Mouse (Mus musculus) testis, adult 2 months (tissue): ENCODE measurements around the gene Csnk2a1.

Experiments
- CTCF ChIP-seq: fragments of 200-500 bp; IDR thresholded peaks from 2 replicates; pipeline ENCODE4 v1.5.1; 2012; ENCODE audit warnings: low read depth, mild to moderate bottlenecking, inconsistent platforms, low read length, moderate library complexity; ENCODE audit not compliant: control insufficient read depth, insufficient read depth, insufficient replicate concordance
- POLR2A ChIP-seq: fragments of 200-500 bp; IDR thresholded peaks from 2 replicates; pipeline ENCODE4 v1.6.1; 2012; ENCODE audit warnings: low read depth, mild to moderate bottlenecking, inconsistent platforms, low read length, moderate library complexity; ENCODE audit not compliant: control insufficient read depth

DNA sequence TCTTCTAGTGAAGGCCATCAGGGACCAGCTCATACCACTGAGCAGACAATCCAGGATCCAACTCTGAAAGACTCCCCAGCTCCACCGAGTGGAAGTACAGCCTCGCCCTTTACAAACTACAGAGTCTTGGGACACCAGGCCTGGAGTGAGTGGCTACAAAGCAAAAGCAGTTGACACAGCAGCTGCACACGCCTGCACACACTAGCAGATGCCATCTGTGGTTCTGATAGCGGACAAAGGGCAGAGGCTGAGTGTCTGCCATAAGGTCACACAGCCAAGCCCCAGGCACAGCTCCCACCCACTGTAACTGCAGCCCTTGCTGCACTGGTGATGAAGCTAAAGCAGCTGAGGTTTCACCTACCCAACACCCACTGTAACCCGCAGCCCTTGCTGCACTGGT, 94.9 kb downstream of the Csnk2a1 start:
- no peak for TF ChIP-seq CTCF
- no peak for TF ChIP-seq POLR2A
